8 mouse cellular contexts compared by ENCODE assay signal in genomic region chr11:53299551-53300329, GRCm38 (mm10). TPM values are rescaled to one million over a fixed set of nuclear protein-coding genes. Genes with fewer than 3 reads are reported as not detected.
DNase-seq lines count a peak whose midpoint lies in the region; ATAC-seq and TF ChIP-seq lines count a peak whose summit lies in the region.

No protein-coding gene starts in this region.

- no peak for TF ChIP-seq EP300 in stomach, postnatal 0 days (optimal IDR thresholded peaks at IDR 0.05)

- H3K27ac ChIP-seq in embryonic facial prominence, embryonic 13.5 days: peak overlapping the region; percentile 98
- H3K27ac ChIP-seq in heart, embryonic 11.5 days (ENCODE audit: low read depth, low read length): peak overlapping the region; percentile 99
- H3K27ac ChIP-seq in kidney, embryonic 16.5 days (ENCODE audit: low read length): peak overlapping the region; percentile 99
- H3K27ac ChIP-seq in liver, embryonic 13.5 days: peak overlapping the region; percentile 99
- H3K27ac ChIP-seq in stomach, postnatal 0 days (replicated peaks): peak overlapping the region; percentile 100

- peak overlapping the region; percentile 93 for H3K9ac ChIP-seq in embryonic facial prominence, embryonic 13.5 days
- peak overlapping the region; percentile 91 for H3K9ac ChIP-seq in heart, embryonic 11.5 days (ENCODE audit: low read depth, low read length)
- H3K9ac ChIP-seq in kidney, embryonic 16.5 days (replicated peaks; ENCODE audit: low read length): peak overlapping the region; percentile 96
- H3K9ac ChIP-seq in liver, embryonic 13.5 days: peak overlapping the region; percentile 98
- H3K9ac ChIP-seq in stomach, postnatal 0 days (ENCODE audit: low read length): peak overlapping the region; percentile 99

- ATAC-seq in embryonic facial prominence, embryonic 13.5 days (ENCODE audit: insufficient number of reproducible peaks, insufficient read depth, low FRiP score, low TSS enrichment, low read depth): peak; percentile 71
- ATAC-seq in heart, embryonic 11.5 days (replicated peaks; ENCODE audit: insufficient number of reproducible peaks, low FRiP score, low TSS enrichment): peak; percentile 56; the same call in 1 of the 2 replicates
- peak; percentile 23 for ATAC-seq in kidney, embryonic 16.5 days (ENCODE audit: low FRiP score, low TSS enrichment)
- peak; percentile 55; the same call in 1 of the 2 replicates for ATAC-seq in liver, embryonic 13.5 days (ENCODE audit: low read depth)
- ATAC-seq in stomach, postnatal 0 days (ENCODE audit: low FRiP score, low TSS enrichment): peak; percentile 69

- H3K36me3 ChIP-seq in embryonic facial prominence, embryonic 13.5 days: no peaks in the 10 kb centered on the region
- no peaks in the 10 kb centered on the region; the same call in 1 of the 2 replicates for H3K36me3 ChIP-seq in heart, embryonic 11.5 days (ENCODE audit: control insufficient read depth, insufficient read depth, low read length)
- H3K36me3 ChIP-seq in kidney, embryonic 16.5 days (ENCODE audit: insufficient read depth, low read length): no peaks in the 10 kb centered on the region
- peaks cover 20% of the 10 kb centered on the region for H3K36me3 ChIP-seq in liver, embryonic 13.5 days
- no peaks in the 10 kb centered on the region for H3K36me3 ChIP-seq in stomach, postnatal 0 days (ENCODE audit: control insufficient read depth, insufficient read depth, low read length)

- TF ChIP-seq CTCF in stomach, postnatal 0 days (IDR thresholded peaks at IDR 0.05; ENCODE audit: low read depth): peak; percentile 28; the same call in 1 of the 2 replicates

- peaks cover 27% of the 10 kb centered on the region for H3K4me1 ChIP-seq in embryonic facial prominence, embryonic 13.5 days
- peaks cover 25% of the 10 kb centered on the region for H3K4me1 ChIP-seq in heart, embryonic 11.5 days (ENCODE audit: control insufficient read depth, insufficient read depth, low read length)
- peaks cover 37% of the 10 kb centered on the region for H3K4me1 ChIP-seq in kidney, embryonic 16.5 days (ENCODE audit: insufficient read depth, low read length)
- H3K4me1 ChIP-seq in liver, embryonic 13.5 days (replicated peaks): peaks cover 53% of the 10 kb centered on the region
- H3K4me1 ChIP-seq in stomach, postnatal 0 days (replicated peaks; ENCODE audit: control insufficient read depth, insufficient read depth): peaks cover 4% of the 10 kb centered on the region; the same call in 1 of the 2 replicates

- H3K27me3 ChIP-seq in embryonic facial prominence, embryonic 13.5 days: no peaks in the 10 kb centered on the region
- H3K27me3 ChIP-seq in heart, embryonic 11.5 days (ENCODE audit: control insufficient read depth, insufficient read depth, low read length): no peaks in the 10 kb centered on the region
- no peaks in the 10 kb centered on the region for H3K27me3 ChIP-seq in kidney, embryonic 16.5 days (ENCODE audit: insufficient read depth, low read length)
- no peaks in the 10 kb centered on the region for H3K27me3 ChIP-seq in liver, embryonic 13.5 days
- H3K27me3 ChIP-seq in stomach, postnatal 0 days (ENCODE audit: control insufficient read depth, insufficient read depth, low read length): no peaks in the 10 kb centered on the region

- peak overlapping the region; percentile 72 for H3K4me2 ChIP-seq in embryonic facial prominence, embryonic 13.5 days
- H3K4me2 ChIP-seq in heart, embryonic 11.5 days: peak overlapping the region; percentile 73
- H3K4me2 ChIP-seq in kidney, embryonic 16.5 days (replicated peaks; ENCODE audit: low read depth, low read length): peak overlapping the region; percentile 80
- H3K4me2 ChIP-seq in liver, embryonic 13.5 days: peak overlapping the region; percentile 88
- H3K4me2 ChIP-seq in stomach, postnatal 0 days (replicated peaks; ENCODE audit: low read depth): peak overlapping the region; percentile 63

- WGBS in embryonic facial prominence, embryonic 13.5 days: under 1% methylated on average over 80 of the region's 80 CpGs
- under 1% methylated on average over 80 of the region's 80 CpGs for WGBS in heart, embryonic 11.5 days (ENCODE audit: insufficient replicate concordance)
- under 1% methylated on average over 80 of the region's 80 CpGs for WGBS in kidney, embryonic 16.5 days
- WGBS in liver, embryonic 13.5 days (ENCODE audit: insufficient replicate concordance): under 1% methylated on average over 80 of the region's 80 CpGs
- WGBS in stomach, postnatal 0 days: under 1% methylated on average over 77 of the region's 80 CpGs

- peak overlapping the region; percentile 88 for H3K4me3 ChIP-seq in embryonic facial prominence, embryonic 13.5 days
- H3K4me3 ChIP-seq in heart, embryonic 11.5 days (ENCODE audit: low read depth, low read length): peak overlapping the region; percentile 78
- peak overlapping the region; percentile 100 for H3K4me3 ChIP-seq in kidney, embryonic 16.5 days (ENCODE audit: low read length)
- H3K4me3 ChIP-seq in liver, embryonic 13.5 days (replicated peaks): peak overlapping the region; percentile 93
- H3K4me3 ChIP-seq in stomach, postnatal 0 days (ENCODE audit: low read depth, low read length): peak overlapping the region; percentile 100

- no peaks in the 10 kb centered on the region for H3K9me3 ChIP-seq in embryonic facial prominence, embryonic 13.5 days
- no peaks in the 10 kb centered on the region for H3K9me3 ChIP-seq in heart, embryonic 11.5 days (replicated peaks; ENCODE audit: control insufficient read depth, low read length)
- H3K9me3 ChIP-seq in kidney, embryonic 16.5 days (ENCODE audit: low read length): no peaks in the 10 kb centered on the region
- H3K9me3 ChIP-seq in liver, embryonic 13.5 days (replicated peaks): no peaks in the 10 kb centered on the region
- H3K9me3 ChIP-seq in stomach, postnatal 0 days (ENCODE audit: control insufficient read depth, low read length): no peaks in the 10 kb centered on the region

- peak; percentile 86 for DNase-seq in A20 (ENCODE audit: low read depth, low spot score)
- peak; percentile 78 for DNase-seq in adrenal gland, postnatal 25 days
- DNase-seq in liver, embryonic 13.5 days: peak; percentile 55
- peak; percentile 75 for DNase-seq in naive thymus-derived CD4-positive, alpha-beta T cell, adult 2 months (ENCODE audit: low read depth)
- peak; percentile 82 for DNase-seq in stomach, postnatal 0 days (ENCODE audit: low spot score)

RNA-seq across cellular contexts. Expression of gene Hspa4, which starts 0.5 kb away (rescaled TPM):
- 179 and 185 TPM in 2 replicates for total RNA-seq in adrenal gland, postnatal 25 days (2021)
- 80.5 and 84.4 TPM in 2 replicates for polyA plus RNA-seq in embryonic facial prominence, embryonic 13.5 days (2015; fragmentation: Nextera tagmentation; extraction: Ambion mirVana)
- polyA plus RNA-seq in heart, embryonic 11.5 days (2014; fragmentation: Nextera tagmentation; extraction: Ambion mirVana): 84.1 and 101 TPM in 2 replicates
- 82.7 and 85.1 TPM in 2 replicates for polyA plus RNA-seq in kidney, embryonic 16.5 days (2015; fragmentation: Nextera tagmentation; extraction: Ambion mirVana)
- polyA plus RNA-seq in liver, embryonic 13.5 days (2015; fragmentation: Nextera tagmentation; extraction: Ambion mirVana): 67.8 and 84.7 TPM in 2 replicates
- 53.6 and 59.9 TPM in 2 replicates for polyA plus RNA-seq in stomach, postnatal 0 days (2015; fragmentation: Nextera tagmentation; extraction: Ambion mirVana)

RNA-seq across cellular contexts. Expression of gene Zcchc10, which starts 24.7 kb away (rescaled TPM):
- 12.7 and 14.2 TPM in 2 replicates for total RNA-seq in adrenal gland, postnatal 25 days (2021)
- 21.5 and 23.5 TPM in 2 replicates for polyA plus RNA-seq in embryonic facial prominence, embryonic 13.5 days (2015; fragmentation: Nextera tagmentation; extraction: Ambion mirVana)
- polyA plus RNA-seq in heart, embryonic 11.5 days (2014; fragmentation: Nextera tagmentation; extraction: Ambion mirVana): 21.3 and 24.9 TPM in 2 replicates
- 19.1 and 25.4 TPM in 2 replicates for polyA plus RNA-seq in kidney, embryonic 16.5 days (2015; fragmentation: Nextera tagmentation; extraction: Ambion mirVana)
- 15.1 and 18.9 TPM in 2 replicates for polyA plus RNA-seq in liver, embryonic 13.5 days (2015; fragmentation: Nextera tagmentation; extraction: Ambion mirVana)
- polyA plus RNA-seq in stomach, postnatal 0 days (2015; fragmentation: Nextera tagmentation; extraction: Ambion mirVana): 11.6 and 12.4 TPM in 2 replicates

RNA-seq across cellular contexts. Expression of gene Aff4, which starts 50.9 kb away (rescaled TPM):
- 156 and 173 TPM in 2 replicates for total RNA-seq in adrenal gland, postnatal 25 days (2021)
- polyA plus RNA-seq in embryonic facial prominence, embryonic 13.5 days (2015; fragmentation: Nextera tagmentation; extraction: Ambion mirVana): 60.8 and 61.1 TPM in 2 replicates
- polyA plus RNA-seq in heart, embryonic 11.5 days (2014; fragmentation: Nextera tagmentation; extraction: Ambion mirVana): 29.3 and 54.4 TPM in 2 replicates
- 16.8 and 25.8 TPM in 2 replicates for polyA plus RNA-seq in kidney, embryonic 16.5 days (2015; fragmentation: Nextera tagmentation; extraction: Ambion mirVana)
- 6.5 and 9.4 TPM in 2 replicates for polyA plus RNA-seq in liver, embryonic 13.5 days (2015; fragmentation: Nextera tagmentation; extraction: Ambion mirVana)
- polyA plus RNA-seq in stomach, postnatal 0 days (2015; fragmentation: Nextera tagmentation; extraction: Ambion mirVana): 18.5 and 28.5 TPM in 2 replicates

Comparison
In these comparisons a context has a peak if more than half of its experiments do, and no peak if none do; other contexts are left out.
1. Peak in every context shown above with its lines: DNase-seq, ATAC-seq, H3K4me3 ChIP-seq and H3K27ac ChIP-seq.